Mouse (Mus musculus): ENCODE results near the gene Wls.

GRCm38 (mm10) chr3:159884802-159885201 lies 45.3 kb downstream of the Wls start:
- no peak for TF ChIP-seq CTCF (IDR thresholded peaks at IDR 0.05; ENCODE audit: low read depth, low read length)
- no peak for TF ChIP-seq POLR2A (IDR thresholded peaks at IDR 0.05; ENCODE audit: extremely low read depth, insufficient read depth, low read length)
